Mouse (Mus musculus): ENCODE results near the gene Tekt1. TPM values are rescaled to one million over a fixed set of nuclear protein-coding genes. Genes with fewer than 3 reads are reported as not detected.
A peak's percentile ranks its signal among the peaks of the same experiment; 100 is the strongest.

Tekt1 gene
- polyA plus RNA-seq, 1 experiment from 2014 or later: 5.6 TPM

DNA sequence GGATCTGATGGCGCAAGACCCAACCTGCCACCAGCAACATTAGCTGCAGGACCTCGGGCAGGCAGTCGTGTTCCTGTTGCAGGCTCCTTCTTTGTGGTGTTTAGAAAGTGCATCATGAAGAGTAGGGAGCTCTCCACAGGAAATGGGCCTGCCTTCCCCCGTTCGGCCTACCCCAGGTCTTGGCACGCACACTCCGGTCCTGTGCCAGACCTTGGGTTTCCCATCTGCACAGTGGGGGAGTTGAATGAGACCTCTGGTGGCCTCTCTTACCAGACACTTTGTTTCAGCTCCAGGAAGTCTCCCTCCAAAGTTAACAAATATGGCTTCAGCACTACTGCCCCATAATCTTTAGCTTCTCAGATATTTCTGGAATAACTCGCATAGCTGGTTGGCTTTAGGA, 25.5 kb downstream of the Tekt1 start:
- H3K4me2 ChIP-seq: no peak overlapping the region
- H3K9ac ChIP-seq: no peak overlapping the region
- ATAC-seq (replicated peaks; ENCODE audit: low FRiP score): no peak
- H3K4me1 ChIP-seq: peaks cover 32% of the 10 kb centered on the region
- WGBS: 85% methylated on average over 8 of the region's 8 CpGs
- H3K4me3 ChIP-seq (replicated peaks): no peak overlapping the region
- H3K27ac ChIP-seq: no peak overlapping the region
- H3K9me3 ChIP-seq (replicated peaks): no peaks in the 10 kb centered on the region
- H3K27me3 ChIP-seq: no peaks in the 10 kb centered on the region
- H3K36me3 ChIP-seq: no peaks in the 10 kb centered on the region

- Histone ChIP-seq H3K27ac (no peak overlapping the region), H3K4me1 (peaks cover 23% of the 10 kb centered on the region), H3K27me3 (no peaks in the 10 kb centered on the region), H3K9me3 (replicated peaks) (no peaks in the 10 kb centered on the region), H3K9ac (no peak overlapping the region), H3K36me3 (no peaks in the 10 kb centered on the region), H3K4me3 (replicated peaks) (no peak overlapping the region), H3K4me2 (no peak overlapping the region)
- no peak for ATAC-seq (replicated peaks; ENCODE audit: low FRiP score)
- 81% methylated on average over 4 of the region's 4 CpGs for WGBS
Measured at GRCm38 (mm10) chr11:72334653-72335052, 27.6 kb downstream of the Tekt1 start.

- Histone ChIP-seq H3K27me3 (no peaks in the 10 kb centered on the region), H3K4me3 (replicated peaks) (no peak overlapping the region), H3K9me3 (replicated peaks) (no peaks in the 10 kb centered on the region), H3K27ac (no peak overlapping the region), H3K4me1 (peaks cover 8% of the 10 kb centered on the region), H3K4me2 (no peak overlapping the region), H3K9ac (no peak overlapping the region), H3K36me3 (no peaks in the 10 kb centered on the region)
- ATAC-seq (replicated peaks; ENCODE audit: low FRiP score): no peak
- WGBS: 76% methylated on average over 9 of the region's 9 CpGs
Measured at GRCm38 (mm10) chr11:72332951-72333667, 29.1 kb downstream of the Tekt1 start.

DNA sequence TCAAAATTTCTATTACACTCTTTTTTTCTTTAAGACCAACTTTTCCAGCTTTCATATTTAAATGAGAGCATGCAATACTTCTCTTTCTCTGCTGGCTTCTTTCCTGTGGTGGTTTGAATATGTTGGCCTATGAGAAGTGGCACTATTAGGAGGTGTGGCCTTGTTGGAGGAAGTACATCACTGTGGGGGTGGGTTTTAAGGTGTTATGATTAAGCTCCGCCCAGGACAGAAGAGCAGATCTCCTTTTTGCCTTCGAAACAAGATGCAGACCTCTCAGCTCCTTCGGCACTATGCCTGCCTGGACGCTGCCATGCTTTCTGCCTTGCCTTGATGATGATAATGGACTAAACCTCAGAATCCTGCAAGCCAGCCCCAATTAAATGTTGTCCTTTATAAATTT, 36.5 kb downstream of the Tekt1 start:
- H3K4me1 ChIP-seq: no peaks in the 10 kb centered on the region
- no peak for ATAC-seq (replicated peaks; ENCODE audit: low FRiP score)
- no peak overlapping the region for H3K4me2 ChIP-seq
- H3K27me3 ChIP-seq: no peaks in the 10 kb centered on the region
- no peak overlapping the region for H3K27ac ChIP-seq
- no peak overlapping the region for H3K9ac ChIP-seq
- H3K36me3 ChIP-seq: no peaks in the 10 kb centered on the region
- no peak overlapping the region for H3K4me3 ChIP-seq (replicated peaks)
- H3K9me3 ChIP-seq (replicated peaks): no peaks in the 10 kb centered on the region
- WGBS: 92% methylated on average over 4 of the region's 4 CpGs

- no peak for ATAC-seq (replicated peaks; ENCODE audit: low FRiP score)
- Histone ChIP-seq H3K4me3 (replicated peaks) (no peak overlapping the region), H3K27me3 (no peaks in the 10 kb centered on the region), H3K9ac (no peak overlapping the region), H3K27ac (no peak overlapping the region), H3K9me3 (replicated peaks) (no peaks in the 10 kb centered on the region), H3K4me2 (no peak overlapping the region), H3K4me1 (no peaks in the 10 kb centered on the region), H3K36me3 (no peaks in the 10 kb centered on the region)
- WGBS: 64% methylated on average over 3 of the region's 3 CpGs
Measured at GRCm38 (mm10) chr11:72324431-72324830, 37.8 kb downstream of the Tekt1 start.

DNA sequence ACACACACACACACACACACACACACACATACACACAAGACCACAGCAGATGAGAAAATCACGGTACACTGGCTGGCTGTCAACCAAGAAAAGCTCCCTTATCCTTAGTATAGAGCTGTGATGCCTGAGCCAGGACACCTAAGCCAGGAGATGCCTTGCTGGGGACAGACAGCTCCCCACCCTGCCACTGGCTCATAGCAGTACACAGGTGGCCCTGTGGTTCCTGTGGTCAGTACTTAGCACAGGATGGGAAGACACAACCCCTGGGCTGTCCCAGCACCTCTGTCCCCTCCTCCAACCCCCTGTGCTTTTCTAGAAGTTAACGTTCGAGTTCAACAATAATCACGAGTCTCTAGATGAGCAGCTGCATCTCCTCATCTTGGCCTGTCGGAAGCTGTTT, 44.2 kb downstream of the Tekt1 start:
- Histone ChIP-seq H3K4me1 (peaks cover 5% of the 10 kb centered on the region), H3K27ac (no peak overlapping the region), H3K4me3 (replicated peaks) (no peak overlapping the region), H3K4me2 (no peak overlapping the region), H3K9me3 (replicated peaks) (no peaks in the 10 kb centered on the region), H3K27me3 (peaks cover 29% of the 10 kb centered on the region), H3K36me3 (no peaks in the 10 kb centered on the region), H3K9ac (no peak overlapping the region)
- 48% methylated on average over 5 of the region's 5 CpGs for WGBS
- no peak for ATAC-seq (replicated peaks; ENCODE audit: low FRiP score)

GRCm38 (mm10) chr11:72314151-72314895, 47.9 kb downstream of the Tekt1 start, which contains the start of gene Fbxo39:
Fbxo39 (plus strand) TSS chr11:72314444.
- 0 out of 2 replicates have a peak, but pooled peaks have one; percentile 40 for ATAC-seq (replicated peaks; ENCODE audit: low FRiP score)
- Histone ChIP-seq H3K9me3 (replicated peaks) (no peaks in the 10 kb centered on the region), H3K4me2 (peak within 1 kb of the TSS; percentile 66), H3K9ac (no peak within 1 kb of the TSS), H3K27me3 (peaks cover 29% of the 10 kb centered on the region), H3K27ac (no peak within 1 kb of the TSS), H3K36me3 (no peaks in the 10 kb centered on the region), H3K4me3 (replicated peaks) (peak within 1 kb of the TSS; percentile 33), H3K4me1 (peaks cover 5% of the 10 kb centered on the region)
- 9% methylated on average over 42 of the region's 42 CpGs for WGBS

GRCm38 (mm10) chr11:72311355-72312001, 50.8 kb downstream of the Tekt1 start:
- no peak for ATAC-seq (replicated peaks; ENCODE audit: low FRiP score)
- Histone ChIP-seq H3K9ac (no peak overlapping the region), H3K4me1 (peaks cover 5% of the 10 kb centered on the region), H3K9me3 (replicated peaks) (no peaks in the 10 kb centered on the region), H3K36me3 (no peaks in the 10 kb centered on the region), H3K27me3 (peaks cover 29% of the 10 kb centered on the region), H3K27ac (no peak overlapping the region), H3K4me3 (replicated peaks) (no peak overlapping the region), H3K4me2 (no peak overlapping the region)
- 77% methylated on average over 10 of the region's 10 CpGs for WGBS

DNA sequence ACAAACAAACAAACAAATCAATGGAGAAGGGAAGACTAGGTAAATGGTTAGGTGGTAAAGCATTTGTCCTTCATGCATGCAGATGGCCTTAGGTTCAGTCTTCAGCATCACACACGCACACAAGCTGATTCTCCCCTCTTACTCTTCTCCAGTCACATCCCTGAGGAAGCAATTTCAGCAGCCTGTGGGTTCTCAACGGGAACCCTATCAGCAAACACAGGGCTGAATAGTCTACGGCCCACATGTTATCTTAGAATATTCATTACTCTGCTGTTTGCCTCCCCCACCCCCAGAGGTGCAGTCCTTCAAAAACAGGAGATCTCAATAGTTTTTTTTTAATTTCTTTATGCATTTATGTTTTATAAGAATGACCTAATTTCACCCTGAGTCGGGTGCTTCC, 51.8 kb downstream of the Tekt1 start:
- 82% methylated on average over 4 of the region's 4 CpGs for WGBS

GRCm38 (mm10) chr11:72308982-72309381, 53.3 kb downstream of the Tekt1 start:
- no peak for ATAC-seq (replicated peaks; ENCODE audit: low FRiP score)
- Histone ChIP-seq H3K9me3 (replicated peaks) (no peaks in the 10 kb centered on the region), H3K36me3 (no peaks in the 10 kb centered on the region), H3K4me2 (no peak overlapping the region), H3K27me3 (peaks cover 9% of the 10 kb centered on the region), H3K27ac (no peak overlapping the region), H3K4me3 (replicated peaks) (no peak overlapping the region), H3K4me1 (no peaks in the 10 kb centered on the region), H3K9ac (no peak overlapping the region)
- 60% methylated on average over 2 of the region's 2 CpGs for WGBS

More for the DNA sequence above, 51.8 kb downstream of the Tekt1 start:
- Histone ChIP-seq H3K27ac (no peak overlapping the region), H3K9ac (no peak overlapping the region), H3K9me3 (replicated peaks) (no peaks in the 10 kb centered on the region), H3K4me2 (no peak overlapping the region), H3K36me3 (no peaks in the 10 kb centered on the region), H3K4me3 (replicated peaks) (no peak overlapping the region), H3K4me1 (peaks cover 5% of the 10 kb centered on the region), H3K27me3 (peaks cover 24% of the 10 kb centered on the region)
- ATAC-seq (replicated peaks; ENCODE audit: low FRiP score): no peak

- H3K4me3 ChIP-seq (replicated peaks): no peak overlapping the region
- H3K27ac ChIP-seq: no peak overlapping the region
- H3K9me3 ChIP-seq (replicated peaks): no peaks in the 10 kb centered on the region
- H3K4me2 ChIP-seq: no peak overlapping the region
- H3K4me1 ChIP-seq: no peaks in the 10 kb centered on the region
- H3K27me3 ChIP-seq: no peaks in the 10 kb centered on the region
- 81% methylated on average over 5 of the region's 5 CpGs for WGBS
- no peak overlapping the region for H3K9ac ChIP-seq
- H3K36me3 ChIP-seq: no peaks in the 10 kb centered on the region
- ATAC-seq (replicated peaks; ENCODE audit: low FRiP score): no peak
Measured at GRCm38 (mm10) chr11:72307461-72307860, 54.8 kb downstream of the Tekt1 start.

DNA sequence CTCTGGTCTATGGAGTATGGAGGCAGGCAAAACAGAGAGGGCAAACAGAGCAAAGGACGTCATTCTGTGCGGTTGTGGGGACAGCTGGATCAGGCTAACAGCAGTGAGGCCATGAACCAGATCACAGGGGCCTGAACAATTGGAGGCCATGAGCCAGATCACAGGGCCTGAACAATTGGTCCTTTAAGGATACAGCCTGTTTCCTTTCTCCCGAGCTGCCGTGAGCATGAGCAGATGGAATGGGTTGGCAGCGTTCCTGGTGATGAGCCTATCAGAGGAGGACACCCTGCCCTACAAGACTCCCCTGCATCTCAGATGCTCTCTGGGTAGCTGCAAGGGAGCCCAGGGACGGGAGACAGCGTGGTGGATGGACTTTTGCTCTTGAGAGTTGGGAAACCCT, 60.0 kb downstream of the Tekt1 start:
- Histone ChIP-seq H3K4me1 (peaks cover 12% of the 10 kb centered on the region), H3K27ac (no peak overlapping the region), H3K9me3 (replicated peaks) (no peaks in the 10 kb centered on the region), H3K36me3 (no peaks in the 10 kb centered on the region), H3K9ac (no peak overlapping the region), H3K4me2 (peak overlapping the region; percentile 51; the same call in 1 of the 2 replicates), H3K27me3 (no peaks in the 10 kb centered on the region), H3K4me3 (replicated peaks) (no peak overlapping the region)
- WGBS: 71% methylated on average over 7 of the region's 7 CpGs
- no peak for ATAC-seq (replicated peaks; ENCODE audit: low FRiP score)
